Comparison of ENCODE assay signal across 8 mouse cellular contexts in genomic region chr12:86891786-86892702, GRCm38 (mm10). TPM values are rescaled to one million over a fixed set of nuclear protein-coding genes. Genes with fewer than 3 reads are reported as not detected.
DNase-seq lines count a peak whose midpoint lies in the region; ATAC-seq and TF ChIP-seq lines count a peak whose summit lies in the region.

No protein-coding gene starts in this region.

- H3K9ac ChIP-seq in intestine, embryonic 15.5 days = peak overlapping the region; percentile 50
- H3K9ac ChIP-seq in liver, adult 2 months (ENCODE audit: low read depth, low read length) = peak overlapping the region; percentile 63
- H3K9ac ChIP-seq in midbrain, postnatal 0 days (replicated peaks; ENCODE audit: low read length, poor library complexity, severe bottlenecking) = peak overlapping the region; percentile 48

- H3K4me2 ChIP-seq in intestine, embryonic 15.5 days (replicated peaks) = peak overlapping the region; percentile 73
- peak overlapping the region; percentile 44 for H3K4me2 ChIP-seq in midbrain, postnatal 0 days (ENCODE audit: low read depth, low read length, poor library complexity, severe bottlenecking)

- 6% methylated on average over 35 of the region's 37 CpGs for WGBS in intestine, embryonic 15.5 days
- 1% methylated on average over 37 of the region's 37 CpGs for WGBS in liver, adult 2 months
- under 1% methylated on average over 35 of the region's 37 CpGs for WGBS in midbrain, postnatal 0 days

- peak overlapping the region; percentile 32 for H3K4me3 ChIP-seq in intestine, embryonic 15.5 days (replicated peaks)
- peak overlapping the region; percentile 59 for H3K4me3 ChIP-seq in liver, adult 2 months (ENCODE audit: insufficient read depth, low read depth, low read length)
- H3K4me3 ChIP-seq in midbrain, postnatal 0 days (ENCODE audit: low read depth, low read length) = peak overlapping the region; percentile 25; the same call in 1 of the 2 replicates

- H3K27ac ChIP-seq in intestine, embryonic 15.5 days = peak overlapping the region; percentile 97
- H3K27ac ChIP-seq in liver, adult 2 months (replicated peaks; ENCODE audit: insufficient read depth, low read depth, low read length) = peak overlapping the region; percentile 87
- H3K27ac ChIP-seq in midbrain, postnatal 0 days (ENCODE audit: low read depth, low read length) = peak overlapping the region; percentile 95

- DNase-seq in frontal cortex, postnatal 14 days (ENCODE audit: low spot score in 2 of 2) = peak; percentile 53 to 61
- peak; percentile 92 for DNase-seq in cerebellum, adult 9-11 months
- DNase-seq in gastrocnemius, postnatal 25 days = peak; percentile 92
- DNase-seq in liver, adult 2 months (ENCODE audit: extremely low read depth, low read depth, low spot score) = peak; percentile 92
- peak; percentile 89 for DNase-seq in midbrain, postnatal 0 days (ENCODE audit: low spot score)
- peak; percentile 68 for DNase-seq in splenic B cell, adult 2 months (ENCODE audit: low read depth, low spot score)

- H3K4me1 ChIP-seq in intestine, embryonic 15.5 days (replicated peaks) = peaks cover 83% of the 10 kb centered on the region
- H3K4me1 ChIP-seq in liver, adult 2 months (ENCODE audit: control insufficient read depth, insufficient read depth, low read length) = peaks cover 34% of the 10 kb centered on the region
- H3K4me1 ChIP-seq in midbrain, postnatal 0 days (ENCODE audit: insufficient read depth, low read length) = peaks cover 61% of the 10 kb centered on the region

- no peak for TF ChIP-seq CTCF in liver, adult 2 months (IDR thresholded peaks at IDR 0.05; ENCODE audit: low read depth, low read length)
- no peak for TF ChIP-seq CTCF in midbrain, postnatal 0 days (IDR thresholded peaks at IDR 0.05)

- H3K9me3 ChIP-seq in intestine, embryonic 15.5 days = no peaks in the 10 kb centered on the region
- no peaks in the 10 kb centered on the region for H3K9me3 ChIP-seq in midbrain, postnatal 0 days (ENCODE audit: low read length)

- H3K79me2 ChIP-seq in liver, adult 2 months (ENCODE audit: control insufficient read depth, insufficient read depth, low read length) = no peaks in the 10 kb centered on the region

- ATAC-seq in frontal cortex, adult (ENCODE audit: low TSS enrichment) = no peak
- no peak for ATAC-seq in intestine, embryonic 15.5 days
- no peak for ATAC-seq in midbrain, postnatal 0 days (ENCODE audit: low FRiP score)

- TF ChIP-seq POLR2A in liver, adult 2 months (IDR thresholded peaks at IDR 0.05; ENCODE audit: extremely low read depth, insufficient read depth, low read length) = 0 out of 2 replicates have a peak, but pooled peaks have one; percentile 20

- no peaks in the 10 kb centered on the region for H3K36me3 ChIP-seq in intestine, embryonic 15.5 days
- H3K36me3 ChIP-seq in liver, adult 2 months (ENCODE audit: control insufficient read depth, insufficient read depth, low read length) = no peaks in the 10 kb centered on the region
- no peaks in the 10 kb centered on the region for H3K36me3 ChIP-seq in midbrain, postnatal 0 days (ENCODE audit: insufficient read depth, low read length)
- no peaks in the 10 kb centered on the region for H3K36me3 ChIP-seq in splenic B cell, adult 2 months (ENCODE audit: control insufficient read depth, insufficient read depth, low read length, poor library complexity, severe bottlenecking)

- no peaks in the 10 kb centered on the region for H3K27me3 ChIP-seq in intestine, embryonic 15.5 days (replicated peaks)
- no peaks in the 10 kb centered on the region for H3K27me3 ChIP-seq in liver, adult 2 months (ENCODE audit: control insufficient read depth, insufficient read depth, low read length)
- no peaks in the 10 kb centered on the region for H3K27me3 ChIP-seq in midbrain, postnatal 0 days (ENCODE audit: insufficient read depth, low read length)
- no peaks in the 10 kb centered on the region for H3K27me3 ChIP-seq in splenic B cell, adult 2 months (ENCODE audit: control insufficient read depth, insufficient read depth, low read length, poor library complexity, severe bottlenecking)

RNA-seq across cellular contexts. Expression of gene Irf2bpl, which starts 7.4 kb away (rescaled TPM):
- 10 to 100 TPM; 22.0 to 24.0 TPM for total RNA-seq in gastrocnemius, postnatal 25 days (2021)
- 19.6 and 22.4 TPM in 2 replicates for polyA plus RNA-seq in intestine, embryonic 15.5 days (2015; fragmentation: Nextera tagmentation; extraction: Ambion mirVana)
- total RNA-seq in liver, adult 2 months (2014; rRNA removed) = 6.8 and 9.3 TPM in 2 replicates
- 10.5 and 10.8 TPM in 2 replicates for polyA plus RNA-seq in liver, adult 2 months (2012; rRNA removed)
- total RNA-seq in midbrain, postnatal 0 days (2014; rRNA removed) = 171 and 191 TPM in 2 replicates
- polyA plus RNA-seq in midbrain, postnatal 0 days (2015; fragmentation: Nextera tagmentation; extraction: Ambion mirVana) = 74.2 and 86.2 TPM in 2 replicates

RNA-seq across cellular contexts. Expression of gene Cipc, which starts 54.8 kb away (rescaled TPM):
- total RNA-seq in gastrocnemius, postnatal 25 days (2021) = 10 to 100 TPM; 22.7 to 32.3 TPM
- 10.6 TPM in 2 replicates for polyA plus RNA-seq in intestine, embryonic 15.5 days (2015; fragmentation: Nextera tagmentation; extraction: Ambion mirVana)
- total RNA-seq in liver, adult 2 months (2014; rRNA removed) = 15.7 and 26.4 TPM in 2 replicates
- polyA plus RNA-seq in liver, adult 2 months (2012; rRNA removed) = 28.4 and 36.0 TPM in 2 replicates
- total RNA-seq in midbrain, postnatal 0 days (2014; rRNA removed) = 65.7 and 77.5 TPM in 2 replicates
- 34.6 and 37.6 TPM in 2 replicates for polyA plus RNA-seq in midbrain, postnatal 0 days (2015; fragmentation: Nextera tagmentation; extraction: Ambion mirVana)
